Mouse (Mus musculus): Measurements from ENCODE around the gene Sfswap. TPM values are rescaled to one million over a fixed set of nuclear protein-coding genes. Genes with fewer than 3 reads are reported as not detected.
"Not testable (repeated sequence)": the region's sequence is repeated elsewhere in the genome, so short reads cannot be mapped to it uniquely, and the experiment has no call there.

The Sfswap gene
- total RNA-seq (2021), result 10 to 100 TPM; 51.7 to 66.0 TPM
- long read RNA-seq, experiment 1, transcript Sfswap-212 (1 exons, 3,398 nt), result major isoform, 8 of 25 reads
- long read RNA-seq, experiment 1, partial matches to known transcripts, result 10 of 25 reads
- long read RNA-seq, experiment 1, other reads (novel, unspliced or antisense), result 2 of 25 reads
- long read RNA-seq, experiment 2, partial matches to known transcripts, result 3 of 6 reads
- long read RNA-seq, experiment 2, other reads (novel, unspliced or antisense), result 0 of 6 reads

DNA sequence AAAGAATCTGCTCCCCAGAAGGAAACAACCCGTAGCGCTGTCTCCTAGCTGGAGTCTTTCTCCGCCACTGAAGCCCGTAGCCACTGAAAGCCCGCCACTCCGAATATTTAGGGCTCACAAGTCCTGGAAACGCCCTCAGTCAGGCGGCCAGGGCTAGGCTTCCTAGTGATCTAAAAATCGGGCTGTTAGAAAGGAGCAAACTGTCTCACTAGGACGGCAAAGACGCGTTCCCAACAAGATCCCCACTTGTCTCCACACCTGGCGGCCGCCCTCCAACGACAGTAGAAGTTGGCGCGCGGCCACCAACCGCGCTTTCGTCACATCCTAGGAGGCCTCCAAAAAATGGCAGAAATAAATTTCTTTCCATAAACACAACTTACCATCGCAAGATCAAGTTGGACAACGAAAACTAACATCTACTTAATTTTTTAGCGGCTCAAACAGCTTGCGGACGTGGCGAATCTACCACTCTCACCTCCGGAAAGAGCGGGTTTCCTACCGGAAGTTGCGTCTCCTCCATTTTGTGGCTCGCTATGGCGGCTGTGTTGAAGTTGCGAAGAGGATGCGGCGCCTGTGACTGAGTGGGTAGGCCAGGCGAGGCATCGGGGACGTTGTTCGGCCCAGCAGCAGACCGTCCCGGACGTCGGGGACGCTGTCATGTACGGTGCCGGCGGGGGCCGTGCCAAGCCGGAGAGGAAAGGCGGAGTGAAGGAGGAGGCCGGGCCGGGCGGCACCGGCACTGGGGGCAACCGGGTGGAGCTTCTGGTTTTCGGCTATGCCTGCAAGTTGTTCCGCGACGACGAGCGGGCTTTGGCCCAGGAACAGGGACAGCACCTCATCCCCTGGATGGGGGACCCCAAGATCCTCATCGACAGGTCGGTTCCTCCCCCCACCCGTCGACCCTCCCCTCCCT is at the start of gene Sfswap:
Gene Sfswap, plus strand, starts transcription at position 500 of the 913 bp plus-strand sequence.
- peak; percentile 85 for DNase-seq

DNA sequence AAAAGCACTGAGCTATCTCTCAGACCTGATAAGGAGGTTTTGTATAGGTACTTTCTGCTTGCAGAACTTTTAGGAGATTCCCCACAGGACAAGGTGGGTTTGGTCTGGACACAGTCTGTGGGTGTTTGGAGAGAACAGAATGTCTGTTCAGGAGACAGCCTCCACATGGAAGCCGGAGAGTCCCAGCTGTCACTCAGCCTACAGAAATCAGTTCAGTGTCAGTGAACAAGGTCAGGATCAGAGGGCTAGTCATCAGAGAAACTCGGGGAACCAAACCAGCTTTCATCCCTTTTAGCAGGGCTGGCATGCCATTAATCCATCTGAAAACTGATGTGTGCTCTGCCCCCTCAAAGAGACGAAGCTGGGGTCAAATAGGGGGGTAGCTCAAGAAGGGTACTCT is 48.5 kb upstream of the Sfswap start:
- DNase-seq, result no peak

- DNase-seq, result peak; percentile 80
Measured at GRCm38 (mm10) chr5:129454802-129455528, 46.1 kb upstream of the Sfswap start.

DNA sequence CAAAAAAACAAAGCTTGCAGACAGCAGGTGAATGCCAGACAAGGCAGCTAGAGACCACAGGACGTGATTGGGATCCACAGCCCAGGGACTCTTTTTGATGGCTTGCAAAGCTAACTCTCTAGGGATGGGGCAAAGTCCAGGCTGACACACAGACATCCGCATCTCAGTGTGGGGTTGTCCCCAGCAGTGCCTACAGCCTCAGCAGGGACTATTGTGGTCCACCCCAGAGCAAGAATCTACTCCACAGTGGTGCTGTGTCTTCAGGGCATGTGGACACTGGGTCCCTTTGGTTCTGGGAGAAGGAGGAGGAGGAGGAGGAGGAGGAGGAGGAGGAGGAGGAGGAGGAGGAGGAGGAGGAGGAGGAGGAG is 45.5 kb upstream of the Sfswap start:
- no peak for DNase-seq

GRCm38 (mm10) chr5:129456579-129457140 is 44.4 kb upstream of the Sfswap start:
- DNase-seq, result no peak

- no peak for DNase-seq
Measured at GRCm38 (mm10) chr5:129458109-129458508, 42.9 kb upstream of the Sfswap start.

GRCm38 (mm10) chr5:129458541-129458940 is 42.5 kb upstream of the Sfswap start:
- DNase-seq, result no peak

GRCm38 (mm10) chr5:129460798-129461476 is 40.1 kb upstream of the Sfswap start:
- no peak for DNase-seq

DNA sequence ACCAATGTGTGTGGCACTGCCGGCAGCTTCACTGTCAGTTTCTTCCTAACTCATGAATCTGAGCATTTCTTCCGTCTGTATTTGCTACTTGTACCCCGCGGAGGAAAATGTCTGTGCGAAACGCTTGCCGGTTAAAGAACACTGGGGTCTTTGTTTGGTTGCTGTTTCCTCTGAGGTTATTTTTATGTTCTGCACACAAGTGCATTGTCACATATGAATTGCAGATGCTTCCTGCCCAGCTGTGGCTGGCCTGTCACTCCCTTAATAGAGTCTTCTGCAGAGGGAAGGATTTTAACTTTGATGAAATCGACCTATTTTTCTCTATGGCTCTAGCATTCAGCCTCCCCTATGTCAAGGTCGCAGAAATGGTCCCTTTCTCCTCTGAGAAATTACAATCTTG is 37.4 kb upstream of the Sfswap start:
- DNase-seq, result not testable (repeated sequence)

GRCm38 (mm10) chr5:129465788-129466187 is 35.2 kb upstream of the Sfswap start:
- no peak for DNase-seq

DNA sequence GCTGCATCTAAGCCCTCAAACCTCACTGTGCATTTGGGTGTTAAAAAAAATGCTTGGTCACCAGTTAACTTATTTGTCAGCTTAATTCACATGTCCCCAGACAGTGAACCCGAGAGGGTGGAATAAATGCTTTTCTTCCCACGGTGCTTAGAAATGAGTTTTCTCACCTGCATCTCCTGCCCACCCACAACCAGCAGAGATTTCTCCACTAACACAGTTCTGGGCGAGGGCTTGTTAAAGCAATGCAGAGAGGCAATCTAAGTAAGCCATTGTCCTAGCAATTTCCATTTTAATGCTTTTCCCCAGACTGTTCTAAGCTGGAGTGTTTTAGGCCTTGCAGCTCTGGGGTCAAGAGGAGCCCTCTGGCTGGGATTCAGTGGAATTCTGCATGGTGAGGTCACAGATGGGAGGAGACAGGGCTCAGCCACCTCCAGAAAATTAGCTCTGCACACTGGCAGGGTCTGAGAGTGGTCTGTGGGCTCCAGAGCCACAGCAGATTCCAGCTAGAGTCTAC is 25.4 kb upstream of the Sfswap start:
- DNase-seq, result no peak

GRCm38 (mm10) chr5:129489879-129490278 is 11.1 kb upstream of the Sfswap start:
- no peak for DNase-seq

- peak; percentile 38 for DNase-seq
Measured at GRCm38 (mm10) chr5:129501671-129502070, 650 bp downstream of the Sfswap start.

GRCm38 (mm10) chr5:129506886-129507285 is 5.9 kb downstream of the Sfswap start:
- DNase-seq, result no peak

DNA sequence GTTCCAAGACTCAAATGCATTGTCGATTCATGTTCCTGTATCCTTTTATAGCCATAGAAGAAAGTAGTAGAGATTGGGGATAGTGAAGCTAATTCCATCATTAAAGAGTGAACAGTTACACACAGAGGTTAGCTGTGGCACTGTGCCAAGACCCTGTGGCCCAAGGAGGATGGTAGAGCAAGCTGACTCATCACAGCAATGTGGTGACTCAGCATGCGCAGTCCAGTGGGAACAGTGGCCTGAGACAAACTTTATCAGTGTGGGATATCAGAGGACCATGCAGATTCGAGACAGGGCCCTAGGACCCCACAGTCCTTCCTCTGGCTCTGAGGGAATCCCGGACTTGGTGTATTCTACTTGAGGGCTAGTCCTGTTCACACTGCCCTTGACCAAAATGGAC is 17.2 kb downstream of the Sfswap start:
- peak; percentile 84 for DNase-seq

DNA sequence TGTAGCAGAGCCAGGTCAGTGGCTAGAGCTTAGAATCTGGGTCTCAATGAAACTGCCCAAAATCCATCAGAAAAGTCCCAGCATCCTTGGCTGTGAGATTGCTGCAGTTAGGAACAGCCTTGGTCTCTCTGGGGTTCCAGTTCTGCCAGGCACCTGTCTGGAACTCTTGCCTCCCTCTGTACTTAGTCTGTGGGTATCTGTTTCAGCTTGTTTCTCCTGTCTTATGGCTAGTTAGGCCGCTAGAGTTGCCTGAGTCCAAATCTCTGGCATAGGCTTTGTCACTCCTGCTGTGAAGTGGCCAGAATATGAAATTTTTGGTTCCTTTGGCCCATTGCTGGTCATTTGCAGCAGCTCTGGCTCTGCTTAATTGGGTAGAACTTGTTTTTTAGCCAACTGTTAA is 17.8 kb downstream of the Sfswap start:
- DNase-seq, result no peak

- peak; percentile 49 for DNase-seq
Measured at GRCm38 (mm10) chr5:129519591-129519990, 18.6 kb downstream of the Sfswap start.

- DNase-seq, result no peak
Measured at GRCm38 (mm10) chr5:129521501-129521900, 20.5 kb downstream of the Sfswap start.

DNA sequence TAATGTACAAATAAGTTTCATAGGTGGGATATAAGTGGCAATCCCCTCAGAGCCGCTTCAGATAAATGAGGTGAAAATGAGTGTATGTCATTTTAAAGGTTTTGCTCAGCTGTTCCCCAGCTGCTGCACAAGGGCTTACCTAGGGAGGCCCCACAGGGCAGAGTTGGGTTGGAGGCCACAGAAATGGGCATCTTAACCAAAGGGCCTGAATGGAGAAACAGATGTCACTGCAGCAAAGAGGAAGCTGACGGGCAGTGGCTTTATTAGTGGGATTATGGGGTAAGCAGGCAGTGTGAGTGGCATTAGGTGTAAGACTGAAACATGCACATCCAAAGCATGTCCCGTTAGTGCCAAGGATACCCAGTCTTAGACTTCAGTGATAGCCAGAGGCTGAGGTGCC is 20.9 kb downstream of the Sfswap start:
- no peak for DNase-seq

DNA sequence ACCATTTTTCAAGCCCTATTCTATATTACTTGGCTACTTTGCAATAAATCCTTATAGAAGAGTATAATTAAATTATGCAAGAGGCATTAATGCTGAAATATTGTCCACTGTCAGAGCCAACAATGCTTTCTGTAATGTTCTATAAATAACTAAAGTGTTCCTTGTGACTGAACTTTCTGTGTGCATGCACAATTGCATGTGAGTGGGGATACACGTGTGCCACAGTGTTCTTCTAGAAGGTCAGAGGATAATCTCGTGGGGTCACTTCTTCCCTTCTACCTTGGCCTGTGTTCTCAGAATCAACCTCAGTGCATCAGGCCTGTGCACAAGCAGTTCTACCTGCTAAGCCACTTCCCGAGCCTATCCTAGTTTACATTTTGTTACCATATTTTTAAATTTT is 22.1 kb downstream of the Sfswap start:
- no peak for DNase-seq

DNA sequence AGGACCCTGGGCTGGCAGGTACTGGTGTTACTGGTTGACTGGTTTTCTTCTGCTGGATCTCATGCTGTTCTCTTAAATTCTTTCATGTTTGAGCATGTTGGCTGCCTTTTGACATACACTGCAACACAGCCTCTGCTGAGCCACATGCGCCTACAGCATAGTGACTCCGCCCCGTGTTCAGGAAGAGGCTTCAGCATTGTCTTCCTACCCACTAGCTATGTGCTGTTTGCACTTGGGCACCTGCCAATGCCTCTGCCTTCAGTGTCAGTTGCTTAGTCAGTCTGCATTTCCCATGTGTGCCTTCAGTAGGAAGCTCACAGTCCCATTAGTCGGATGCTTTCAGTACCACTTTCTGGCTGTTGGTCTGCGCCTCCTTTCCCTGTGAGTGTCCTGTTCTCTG is 23.7 kb downstream of the Sfswap start:
- DNase-seq, result peak; percentile 27

DNA sequence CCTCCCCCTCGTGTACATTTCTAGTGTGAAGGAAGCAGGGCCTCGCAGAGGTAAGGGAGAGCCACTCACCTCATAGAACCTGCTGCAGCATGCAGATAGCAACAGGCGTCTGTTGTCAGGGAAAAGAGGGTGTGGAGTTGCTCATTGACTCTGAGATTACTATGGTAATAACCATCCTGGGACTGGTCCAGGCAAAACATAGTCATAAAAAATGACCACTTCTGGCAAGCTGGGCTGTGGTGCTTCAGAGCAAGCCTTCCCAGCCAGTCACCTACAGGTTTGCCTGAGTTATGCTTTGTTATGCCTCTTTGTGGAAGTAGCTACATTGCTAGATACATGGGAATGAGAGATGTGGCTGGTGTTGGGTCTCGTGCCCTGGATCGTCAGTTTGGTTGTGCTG is 26.1 kb downstream of the Sfswap start:
- DNase-seq, result no peak

All from adrenal gland, postnatal 10 days (tissue).